Mouse (Mus musculus): ENCODE measurements around the gene Esp15.
"Not testable (repeated sequence)": the region's sequence is repeated elsewhere in the genome, so short reads cannot be mapped to it uniquely, and the experiment has no call there.

The Esp15 gene

DNA sequence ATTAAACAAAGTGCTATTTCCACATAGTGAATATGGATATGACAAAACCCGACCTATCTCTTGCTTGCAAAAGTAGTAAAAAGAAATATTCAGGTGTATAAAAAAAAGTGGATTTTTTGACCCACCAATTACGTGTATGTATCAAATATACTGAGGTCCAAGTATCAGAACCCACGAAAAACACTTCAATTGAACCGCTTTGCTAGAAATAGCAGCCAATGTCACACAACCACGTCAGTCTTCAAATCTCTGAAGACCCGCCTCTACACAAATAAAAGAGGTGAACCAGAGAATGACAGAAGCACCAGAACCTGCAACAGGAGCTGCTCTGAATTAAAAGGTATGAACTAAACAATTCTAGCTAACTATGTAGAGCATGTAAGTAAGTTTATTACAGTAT, at the start of gene Esp15:
Esp15 (plus strand) TSS at position 301 of the 400 bp plus-strand sequence.
- not testable (repeated sequence) for DNase-seq (ENCODE audit: low spot score)

DNA sequence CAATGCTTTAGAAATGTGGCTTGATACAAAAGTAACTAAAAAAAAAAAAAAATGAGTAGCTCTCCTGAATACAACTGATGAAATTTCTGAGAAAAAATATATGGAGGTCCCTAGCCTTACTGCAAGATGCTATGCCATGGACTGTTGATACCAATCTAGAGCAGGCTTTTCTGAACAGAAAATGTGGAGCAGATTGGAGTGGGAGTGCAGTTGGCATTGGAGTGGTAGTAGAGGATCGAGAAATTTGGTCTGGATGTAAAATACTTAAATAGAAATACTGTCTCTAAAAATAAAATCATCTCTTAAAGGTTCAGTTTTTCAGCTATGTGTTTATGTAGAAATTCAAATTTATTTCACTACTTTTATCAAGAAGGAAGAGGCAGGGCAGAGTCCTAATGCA, 49.2 kb upstream of the Esp15 start:
- no peak for DNase-seq (ENCODE audit: low spot score)
